Mouse (Mus musculus) kidney, embryonic 14.5 days (tissue): ENCODE data around the gene Rbms3. TPM values are rescaled to one million over a fixed set of nuclear protein-coding genes. Genes with fewer than 3 reads are reported as not detected.

Source experiments
- ATAC-seq: fragments of 200-750 bp; cut with Nextera tagmentation; 2 replicates; pipeline ENCODE4 v1.8.0; 2017; ENCODE audit warnings: moderate number of reproducible peaks, mild to moderate bottlenecking, moderate TSS enrichment, moderate library complexity; ENCODE audit not compliant: low FRiP score, low TSS enrichment
- H3K27ac ChIP-seq: fragments of 300-500 bp; sonication (generic); 2 replicates; pipeline ENCODE4 v1.5.1; 2014; ENCODE audit warnings: low read depth, mild to moderate bottlenecking, low read length, moderate library complexity, mixed read lengths
- H3K27me3 ChIP-seq: fragments of 300-500 bp; sonication (generic); 2 replicates; pipeline ENCODE4 v1.6.1; 2014; ENCODE audit warnings: mild to moderate bottlenecking, low read length; ENCODE audit not compliant: control insufficient read depth, insufficient read depth
- H3K36me3 ChIP-seq: fragments of 300-500 bp; sonication (generic); 2 replicates; pipeline ENCODE4 v1.6.1; 2014; ENCODE audit warnings: low read length, mixed read lengths; ENCODE audit not compliant: control insufficient read depth, insufficient read depth
- H3K4me1 ChIP-seq: fragments of 300-500 bp; sonication (generic); 2 replicates; pipeline ENCODE4 v1.6.1; 2014; ENCODE audit warnings: low read length, mixed read lengths; ENCODE audit not compliant: control insufficient read depth, insufficient read depth
- H3K4me2 ChIP-seq: fragments of 300-500 bp; sonication (generic); replicated peaks from 2 replicates; pipeline ENCODE4 v1.6.1; 2014; ENCODE audit warnings: low read depth, mild to moderate bottlenecking, low read length
- H3K4me3 ChIP-seq: fragments of 300-500 bp; sonication (generic); 2 replicates; pipeline ENCODE4 v1.5.1; 2014; ENCODE audit warnings: mild to moderate bottlenecking, low read length
- H3K9ac ChIP-seq: fragments of 300-500 bp; sonication (generic); 2 replicates; pipeline ENCODE4 v1.6.1; 2014; ENCODE audit warnings: low read depth, mild to moderate bottlenecking, low read length, moderate library complexity
- H3K9me3 ChIP-seq: fragments of 300-500 bp; sonication (generic); 2 replicates; pipeline ENCODE4 v1.6.1; 2016; ENCODE audit warnings: low read length; ENCODE audit not compliant: control insufficient read depth
- WGBS: fragments of 180-500 bp; shearing (Covaris S2); extraction: QIAGEN DNeasy Blood & Tissue Kit; methylation state at CpG from one replicate; pipeline ENCODE4 v1.1.7; 2014; 5-methylcytosine and 5-hydroxymethylcytosine counted together
- polyA plus RNA-seq: library from polyadenylated mRNA; unstranded; fragments of >200 nt; fragmentation: Nextera tagmentation; extraction: Ambion mirVana; gene quantifications from 2 replicates; pipeline ENCODE4 v1.2.1, GENCODE M21; 2014

Rbms3 gene
- polyA plus RNA-seq, 1 experiment from 2014 or later: 73.4 TPM

DNA sequence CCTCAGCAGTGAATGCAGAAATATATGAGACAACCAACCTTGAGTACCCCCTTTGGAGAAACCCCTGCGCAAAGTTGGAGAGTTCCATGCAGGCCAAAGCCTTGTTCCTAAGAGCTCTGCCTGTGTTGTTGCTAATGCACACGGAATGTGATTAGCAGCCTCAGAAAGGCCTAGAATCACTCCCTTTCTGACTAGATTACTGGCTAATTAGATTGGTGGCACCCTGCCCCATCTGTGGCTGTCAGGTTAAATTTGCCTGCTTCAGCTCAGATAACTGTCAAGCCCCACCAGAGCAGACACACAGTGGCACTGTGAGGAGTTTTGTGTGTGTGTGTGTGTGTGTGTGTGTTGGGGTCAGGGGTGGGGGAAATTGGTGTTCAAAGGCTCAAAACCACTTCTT is 724.1 kb downstream of the Rbms3 start:
- Histone ChIP-seq H3K27me3 (no peaks in the 10 kb centered on the region), H3K27ac (no peak overlapping the region), H3K4me2 (no peak overlapping the region), H3K4me3 (no peak overlapping the region), H3K9me3 (no peaks in the 10 kb centered on the region), H3K4me1 (0 out of 2 replicates have a peak, but pooled peaks cover 2% of the 10 kb centered on the region), H3K9ac (no peak overlapping the region), H3K36me3 (no peaks in the 10 kb centered on the region)
- ATAC-seq: no peak
- 85% methylated on average over 2 of the region's 2 CpGs for WGBS

GRCm38 (mm10) chr9:116903304-116903993 is 726.3 kb downstream of the Rbms3 start:
- Histone ChIP-seq H3K27me3 (no peaks in the 10 kb centered on the region), H3K9ac (no peak overlapping the region), H3K9me3 (no peaks in the 10 kb centered on the region), H3K4me3 (no peak overlapping the region), H3K36me3 (no peaks in the 10 kb centered on the region), H3K27ac (peak overlapping the region; percentile 4; the same call in 1 of the 2 replicates), H3K4me1 (0 out of 2 replicates have a peak, but pooled peaks cover 2% of the 10 kb centered on the region), H3K4me2 (no peak overlapping the region)
- no peak for ATAC-seq
- WGBS: 41% methylated on average over 11 of the region's 11 CpGs

DNA sequence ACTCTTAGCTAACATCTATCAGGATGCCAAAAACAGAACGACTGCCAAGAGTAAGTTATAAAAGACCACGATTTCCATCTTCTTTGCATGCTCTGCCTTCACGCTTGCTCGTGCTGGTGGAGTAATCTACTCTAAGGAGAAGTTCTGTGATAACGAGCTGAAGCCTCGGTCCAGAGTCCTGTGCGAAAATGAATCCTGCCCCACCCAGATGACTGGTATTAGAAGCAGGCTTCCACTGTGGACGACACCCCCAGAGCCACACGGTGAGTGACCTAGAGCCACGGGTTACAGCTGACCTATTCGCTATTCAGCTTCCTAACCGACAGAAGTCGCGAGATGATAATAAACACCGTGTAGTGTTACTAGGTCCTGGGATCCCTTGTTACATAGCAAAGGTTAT is 730.3 kb downstream of the Rbms3 start:
- H3K4me2 ChIP-seq: no peak overlapping the region
- H3K9me3 ChIP-seq: no peaks in the 10 kb centered on the region
- H3K4me1 ChIP-seq: 0 out of 2 replicates have a peak, but pooled peaks cover 2% of the 10 kb centered on the region
- no peak overlapping the region for H3K4me3 ChIP-seq
- no peak for ATAC-seq
- H3K36me3 ChIP-seq: no peaks in the 10 kb centered on the region
- H3K27me3 ChIP-seq: no peaks in the 10 kb centered on the region
- 62% methylated on average over 15 of the region's 15 CpGs for WGBS
- no peak overlapping the region for H3K9ac ChIP-seq
- H3K27ac ChIP-seq: no peak overlapping the region

- 85% methylated on average over 9 of the region's 9 CpGs for WGBS
- Histone ChIP-seq H3K27me3 (no peaks in the 10 kb centered on the region), H3K4me1 (no peaks in the 10 kb centered on the region), H3K36me3 (no peaks in the 10 kb centered on the region), H3K27ac (no peak overlapping the region), H3K4me2 (no peak overlapping the region), H3K9me3 (no peaks in the 10 kb centered on the region), H3K4me3 (no peak overlapping the region), H3K9ac (no peak overlapping the region)
- no peak for ATAC-seq
Observed at GRCm38 (mm10) chr9:116886973-116887680, 742.6 kb downstream of the Rbms3 start.

- no peak overlapping the region for H3K27ac ChIP-seq
- H3K4me3 ChIP-seq: no peak overlapping the region
- no peak overlapping the region for H3K4me2 ChIP-seq
- no peak overlapping the region for H3K9ac ChIP-seq
- ATAC-seq: no peak
- H3K4me1 ChIP-seq: no peaks in the 10 kb centered on the region
- H3K9me3 ChIP-seq: no peaks in the 10 kb centered on the region
- H3K27me3 ChIP-seq: no peaks in the 10 kb centered on the region
- WGBS: 50% methylated on average over 5 of the region's 5 CpGs
- no peaks in the 10 kb centered on the region for H3K36me3 ChIP-seq
Observed at GRCm38 (mm10) chr9:116885617-116886016, 744.1 kb downstream of the Rbms3 start.

DNA sequence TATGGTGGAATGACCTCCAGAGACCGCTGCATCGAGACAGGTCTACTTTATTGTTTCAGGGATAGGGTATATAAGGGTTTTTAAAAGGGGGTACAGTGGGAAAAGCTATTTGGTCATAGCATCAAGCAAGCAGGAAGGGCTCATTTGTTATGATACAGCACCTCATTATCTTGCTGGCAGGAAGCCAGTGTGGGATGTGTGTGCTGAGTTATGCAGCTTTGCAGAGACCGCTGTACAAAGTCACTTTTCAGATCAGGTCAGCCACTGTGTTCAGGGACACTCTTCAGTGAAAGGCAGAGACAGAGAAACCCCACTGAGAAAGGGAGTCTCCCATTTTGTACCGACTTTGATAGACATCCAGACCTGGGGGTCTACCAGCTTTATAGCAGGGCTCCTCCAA is 749.2 kb downstream of the Rbms3 start:
- 80% methylated on average over 4 of the region's 4 CpGs for WGBS
- Histone ChIP-seq H3K9me3 (peaks cover 8% of the 10 kb centered on the region; the same call in 1 of the 2 replicates), H3K4me1 (0 out of 2 replicates have a peak, but pooled peaks cover 5% of the 10 kb centered on the region), H3K4me3 (no peak overlapping the region), H3K4me2 (no peak overlapping the region), H3K27ac (peak overlapping the region; percentile 33; the same call in 1 of the 2 replicates), H3K36me3 (no peaks in the 10 kb centered on the region), H3K27me3 (no peaks in the 10 kb centered on the region), H3K9ac (no peak overlapping the region)
- no peak for ATAC-seq

DNA sequence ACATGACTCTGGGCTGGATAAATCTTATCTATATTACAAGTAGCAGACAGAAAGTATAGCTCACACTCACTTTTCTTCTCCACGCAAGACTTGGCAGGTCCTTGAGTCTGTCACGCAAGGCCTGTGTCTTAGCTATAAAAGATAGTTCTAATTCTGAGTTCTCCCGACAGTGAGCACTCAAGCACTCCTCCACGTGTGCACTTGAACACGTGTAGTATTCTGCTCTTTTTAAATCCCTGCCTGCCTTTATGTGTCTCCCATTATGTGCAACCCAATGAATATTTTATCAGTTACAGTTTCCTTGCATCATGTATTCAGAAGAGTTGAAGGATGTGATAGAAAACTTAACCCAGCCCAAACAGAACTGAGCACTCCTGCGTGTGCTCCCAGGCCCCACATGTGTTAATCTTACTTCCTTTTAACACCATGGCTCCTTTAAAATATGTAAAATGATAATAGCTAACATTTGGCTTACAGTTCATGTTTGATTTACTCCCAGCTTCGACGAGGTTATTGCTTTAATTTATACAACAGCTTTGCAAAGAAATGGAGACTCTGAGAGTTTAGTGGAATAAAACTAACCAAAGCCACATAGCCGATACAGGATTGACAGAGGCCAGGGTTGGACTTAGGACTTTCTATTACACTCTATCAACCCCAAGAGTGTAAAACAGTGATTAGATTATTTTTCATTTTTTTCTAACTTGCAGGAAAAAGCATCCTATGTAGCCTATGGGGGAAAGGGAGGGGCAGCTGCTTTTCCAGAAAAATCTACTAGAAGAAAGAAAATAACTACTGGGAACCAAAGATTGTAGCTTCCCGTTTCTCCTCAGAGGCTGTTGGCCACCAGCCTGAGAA is 749.9 kb downstream of the Rbms3 start:
- Histone ChIP-seq H3K36me3 (no peaks in the 10 kb centered on the region), H3K9me3 (peaks cover 8% of the 10 kb centered on the region; the same call in 1 of the 2 replicates), H3K4me1 (peaks cover 6% of the 10 kb centered on the region; the same call in 1 of the 2 replicates), H3K27ac (peak overlapping the region; percentile 33; the same call in 1 of the 2 replicates), H3K27me3 (no peaks in the 10 kb centered on the region), H3K9ac (no peak overlapping the region), H3K4me3 (no peak overlapping the region), H3K4me2 (no peak overlapping the region)
- WGBS: 90% methylated on average over 10 of the region's 10 CpGs
- ATAC-seq: no peak

DNA sequence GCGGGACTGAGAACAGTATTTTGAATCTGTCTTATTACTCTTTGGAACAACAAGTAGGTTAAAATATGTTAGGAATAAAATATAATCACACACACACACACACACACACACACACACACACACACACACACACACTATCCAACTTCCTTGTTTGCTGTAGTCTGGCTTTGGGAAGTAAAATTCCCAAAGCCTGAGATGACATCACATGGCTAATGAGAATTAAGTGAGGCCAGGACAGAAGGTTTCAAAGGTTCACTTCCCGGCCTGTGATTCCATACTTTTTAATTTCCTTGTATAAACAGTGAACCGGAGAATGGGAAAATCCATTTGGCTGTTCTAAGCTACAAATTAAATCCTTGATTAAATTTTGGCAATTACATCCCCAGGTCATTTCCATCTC is 752.9 kb downstream of the Rbms3 start:
- peaks cover 25% of the 10 kb centered on the region for H3K4me1 ChIP-seq
- peaks cover 8% of the 10 kb centered on the region; the same call in 1 of the 2 replicates for H3K9me3 ChIP-seq
- H3K36me3 ChIP-seq: no peaks in the 10 kb centered on the region
- H3K27me3 ChIP-seq: no peaks in the 10 kb centered on the region
- no peak overlapping the region for H3K4me2 ChIP-seq
- no peak for ATAC-seq
- no peak overlapping the region; the same call in 1 of the 2 replicates for H3K27ac ChIP-seq
- WGBS: 35% methylated on average over 3 of the region's 3 CpGs
- no peak overlapping the region for H3K9ac ChIP-seq
- no peak overlapping the region for H3K4me3 ChIP-seq
